Mouse (Mus musculus) forebrain, embryonic 11.5 days (tissue): ENCODE data around the gene Acy3. TPM values are rescaled to one million over a fixed set of nuclear protein-coding genes. Genes with fewer than 3 reads are reported as not detected.

ENCODE experiments used
- ATAC-seq: fragments of 200-750 bp; cut with Nextera tagmentation; replicated peaks from 2 replicates; pipeline ENCODE4 v1.8.0; 2017; ENCODE audit warnings: moderate TSS enrichment; ENCODE audit not compliant: low FRiP score
- DNase-seq: peaks from one replicate; pipeline ENCODE4 v3.0.0-alpha.2; 2017; ENCODE audit warnings: low spot score
- H3K27ac ChIP-seq: fragments of 300-500 bp; sonication (generic); 2 replicates; pipeline ENCODE4 v1.5.1; 2014; ENCODE audit warnings: low read depth, low read length
- H3K27me3 ChIP-seq: fragments of 300-500 bp; sonication (generic); 2 replicates; pipeline ENCODE4 v1.6.1; 2014; ENCODE audit warnings: mild to moderate bottlenecking, low read length, mixed read lengths; ENCODE audit not compliant: control insufficient read depth, insufficient read depth
- H3K36me3 ChIP-seq: fragments of 300-500 bp; sonication (generic); 2 replicates; pipeline ENCODE4 v1.6.1; 2014; ENCODE audit warnings: mild to moderate bottlenecking, low read length, moderate library complexity, mixed read lengths; ENCODE audit not compliant: control insufficient read depth, insufficient read depth
- H3K4me1 ChIP-seq: fragments of 300-500 bp; sonication (generic); replicated peaks from 2 replicates; pipeline ENCODE4 v1.6.1; 2014; ENCODE audit warnings: low read length, mixed read lengths; ENCODE audit not compliant: control insufficient read depth, insufficient read depth
- H3K4me2 ChIP-seq: fragments of 300-500 bp; sonication (generic); 2 replicates; pipeline ENCODE4 v1.6.1; 2014; ENCODE audit warnings: low read depth, mild to moderate bottlenecking, low read length, moderate library complexity, mixed read lengths; ENCODE audit not compliant: severe bottlenecking
- H3K4me3 ChIP-seq: fragments of 300-500 bp; sonication (generic); 2 replicates; pipeline ENCODE4 v1.5.1; 2014; ENCODE audit warnings: low read depth, low read length
- H3K9ac ChIP-seq: fragments of 300-500 bp; sonication (generic); 2 replicates; pipeline ENCODE4 v1.6.1; 2014; ENCODE audit warnings: low read length
- H3K9me3 ChIP-seq: fragments of 300-500 bp; sonication (generic); 2 replicates; pipeline ENCODE4 v1.6.1; 2016; ENCODE audit warnings: low read length, mixed read lengths; ENCODE audit not compliant: control insufficient read depth
- WGBS: fragments of 180-500 bp; shearing (Covaris S2); extraction: QIAGEN DNeasy Blood & Tissue Kit; methylation state at CpG from one replicate; pipeline ENCODE4 v1.1.7; 2014; 5-methylcytosine and 5-hydroxymethylcytosine counted together
- polyA plus RNA-seq: library from polyadenylated mRNA; unstranded; fragments of >200 nt; fragmentation: Nextera tagmentation; extraction: Ambion mirVana; gene quantifications from 2 replicates; pipeline ENCODE4 v1.2.1, GENCODE M21; 2014

Gene Acy3
- 1.7 and 2.3 TPM in 2 replicates for polyA plus RNA-seq

- H3K9ac ChIP-seq, result no peak within 1 kb of the TSS
- no peak within 1 kb of the TSS for H3K27ac ChIP-seq
- peaks cover 4% of the 10 kb centered on the region; the same call in 1 of the 2 replicates for H3K4me1 ChIP-seq
- ATAC-seq (no peak), DNase-seq (peak; percentile 67)
- no peak within 1 kb of the TSS for H3K4me3 ChIP-seq
- 0 out of 2 replicates have a peak within 1 kb of the TSS, but pooled peaks have one; percentile 2 for H3K4me2 ChIP-seq
- no peaks in the 10 kb centered on the region for H3K9me3 ChIP-seq
- H3K36me3 ChIP-seq, result no peaks in the 10 kb centered on the region
- no peaks in the 10 kb centered on the region for H3K27me3 ChIP-seq
- 26% methylated on average over 8 of the region's 8 CpGs for WGBS
These were observed at the start of gene Acy3 for GRCm38 (mm10) chr19:3986334-3986733. Acy3 (plus strand) TSS chr19:3986570.

DNA sequence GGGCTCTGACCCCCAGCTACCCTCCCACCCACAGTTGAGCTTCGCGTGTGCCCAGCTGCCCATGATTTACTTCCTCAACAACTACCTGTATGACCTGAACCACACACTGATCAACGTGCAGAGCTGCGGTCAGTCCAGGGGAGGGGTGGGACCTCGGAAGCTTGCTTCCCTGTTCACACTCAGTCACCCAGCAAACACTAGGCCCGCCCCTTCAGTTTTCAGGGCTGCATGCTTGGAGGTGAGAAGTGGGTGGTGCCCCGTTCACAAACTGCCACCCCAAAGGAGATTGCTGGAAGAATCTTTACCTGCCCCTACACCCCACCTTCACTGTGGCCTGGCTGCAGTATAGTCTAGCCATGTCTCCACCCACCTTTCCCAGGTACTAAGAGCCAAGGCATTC, 44.1 kb upstream of the Acy3 start:
- Histone ChIP-seq H3K4me3 (no peak overlapping the region), H3K4me1 (no peaks in the 10 kb centered on the region), H3K27me3 (no peaks in the 10 kb centered on the region), H3K27ac (no peak overlapping the region), H3K9ac (no peak overlapping the region), H3K4me2 (no peak overlapping the region), H3K36me3 (no peaks in the 10 kb centered on the region), H3K9me3 (no peaks in the 10 kb centered on the region)
- ATAC-seq (no peak), DNase-seq (no peak)
- 84% methylated on average over 7 of the region's 7 CpGs for WGBS

DNA sequence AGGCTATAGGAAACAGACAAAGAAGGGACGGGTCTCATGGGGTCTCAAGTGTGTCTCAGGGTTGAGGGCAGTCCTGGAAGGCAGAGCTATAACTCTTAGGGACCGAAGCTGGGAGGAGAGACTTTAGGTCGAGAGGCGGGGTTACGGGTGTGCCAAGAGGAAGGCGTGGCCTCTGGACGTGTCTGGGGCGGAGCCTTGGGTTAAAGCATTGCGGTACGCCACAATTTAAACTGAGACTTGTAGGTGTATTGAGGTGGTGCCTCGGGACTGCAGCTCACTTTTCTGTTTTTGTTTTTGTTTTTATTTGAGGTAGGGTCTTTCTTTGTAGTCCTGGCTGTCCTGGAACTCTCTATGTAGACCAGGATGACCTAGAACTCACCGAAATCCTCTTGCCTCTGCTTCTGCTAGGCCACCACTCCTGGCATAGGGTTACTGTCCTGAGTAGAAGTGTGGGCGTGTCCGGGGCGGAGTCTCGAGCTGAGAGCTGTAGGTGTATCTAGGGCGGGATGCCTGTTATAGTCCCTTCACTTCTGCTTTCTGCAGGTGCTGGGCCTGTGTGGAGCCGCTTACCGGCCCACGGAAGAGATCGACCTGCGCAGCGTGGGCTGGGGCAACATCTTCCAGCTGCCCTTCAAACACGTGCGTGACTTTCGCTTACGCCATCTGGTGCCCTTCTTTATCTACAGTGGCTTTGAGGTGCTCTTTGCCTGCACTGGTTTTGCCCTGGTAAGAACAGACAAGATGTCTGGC, 43.2 kb upstream of the Acy3 start:
- Histone ChIP-seq H3K4me1 (no peaks in the 10 kb centered on the region), H3K9me3 (no peaks in the 10 kb centered on the region), H3K4me2 (no peak overlapping the region), H3K36me3 (no peaks in the 10 kb centered on the region), H3K9ac (no peak overlapping the region), H3K4me3 (no peak overlapping the region), H3K27me3 (no peaks in the 10 kb centered on the region), H3K27ac (no peak overlapping the region)
- ATAC-seq (no peak), DNase-seq (no peak)
- 24% methylated on average over 27 of the region's 27 CpGs for WGBS

GRCm38 (mm10) chr19:3945872-3946564, 40.4 kb upstream of the Acy3 start:
- 41% methylated on average over 10 of the region's 10 CpGs for WGBS
- H3K4me2 ChIP-seq, result no peak overlapping the region
- H3K4me1 ChIP-seq, result no peaks in the 10 kb centered on the region
- no peaks in the 10 kb centered on the region for H3K36me3 ChIP-seq
- no peak for DNase-seq
- no peak overlapping the region for H3K27ac ChIP-seq
- H3K9ac ChIP-seq, result no peak overlapping the region
- no peak for ATAC-seq
- H3K27me3 ChIP-seq, result no peaks in the 10 kb centered on the region
- no peak overlapping the region for H3K4me3 ChIP-seq
- no peaks in the 10 kb centered on the region for H3K9me3 ChIP-seq

GRCm38 (mm10) chr19:3946715-3947114, 39.7 kb upstream of the Acy3 start:
- Histone ChIP-seq H3K27me3 (no peaks in the 10 kb centered on the region), H3K4me2 (no peak overlapping the region), H3K4me1 (no peaks in the 10 kb centered on the region), H3K9me3 (no peaks in the 10 kb centered on the region), H3K36me3 (no peaks in the 10 kb centered on the region), H3K9ac (no peak overlapping the region), H3K27ac (no peak overlapping the region), H3K4me3 (no peak overlapping the region)
- WGBS, result 19% methylated on average over 2 of the region's 2 CpGs
- ATAC-seq, result 0 out of 2 replicates have a peak, but pooled peaks have one; percentile 27
- DNase-seq, result peak; percentile 79

GRCm38 (mm10) chr19:3947813-3948212, 38.6 kb upstream of the Acy3 start:
- no peak for ATAC-seq
- no peak overlapping the region for H3K9ac ChIP-seq
- WGBS, result 77% methylated on average over 3 of the region's 3 CpGs
- H3K36me3 ChIP-seq, result no peaks in the 10 kb centered on the region
- no peaks in the 10 kb centered on the region for H3K27me3 ChIP-seq
- DNase-seq, result no peak
- H3K9me3 ChIP-seq, result no peaks in the 10 kb centered on the region
- H3K4me1 ChIP-seq, result no peaks in the 10 kb centered on the region
- no peak overlapping the region for H3K4me2 ChIP-seq
- no peak overlapping the region for H3K4me3 ChIP-seq
- no peak overlapping the region for H3K27ac ChIP-seq

GRCm38 (mm10) chr19:3948546-3948945, 37.8 kb upstream of the Acy3 start:
- no peaks in the 10 kb centered on the region for H3K36me3 ChIP-seq
- no peak overlapping the region for H3K9ac ChIP-seq
- no peak for ATAC-seq
- WGBS, result 70% methylated on average over 14 of the region's 14 CpGs
- no peak overlapping the region for H3K4me3 ChIP-seq
- no peak for DNase-seq
- no peaks in the 10 kb centered on the region for H3K4me1 ChIP-seq
- H3K4me2 ChIP-seq, result no peak overlapping the region
- H3K9me3 ChIP-seq, result no peaks in the 10 kb centered on the region
- H3K27ac ChIP-seq, result no peak overlapping the region
- H3K27me3 ChIP-seq, result no peaks in the 10 kb centered on the region

- no peak for ATAC-seq
- H3K36me3 ChIP-seq, result no peaks in the 10 kb centered on the region
These were observed 36.0 kb upstream of the Acy3 start for GRCm38 (mm10) chr19:3950331-3950730.

More at GRCm38 (mm10) chr19:3950331-3950730, 36.0 kb upstream of the Acy3 start:
- H3K9me3 ChIP-seq, result no peaks in the 10 kb centered on the region
- H3K4me3 ChIP-seq, result no peak overlapping the region
- WGBS, result 80% methylated on average over 3 of the region's 3 CpGs
- no peak overlapping the region for H3K4me2 ChIP-seq
- no peaks in the 10 kb centered on the region for H3K4me1 ChIP-seq
- no peaks in the 10 kb centered on the region for H3K27me3 ChIP-seq
- no peak overlapping the region for H3K27ac ChIP-seq
- no peak overlapping the region; the same call in 1 of the 2 replicates for H3K9ac ChIP-seq
- no peak for DNase-seq
